Mouse (Mus musculus) inflammation-experienced regulatory T-cells (primary cell): ENCODE results near the gene Tmem200a. TPM values are rescaled to one million over a fixed set of nuclear protein-coding genes. Genes with fewer than 3 reads are reported as not detected.

ENCODE experiments used
- polyA plus RNA-seq, 2 experiments: library from polyadenylated mRNA; unstranded; fragments of 100-300 nt; shearing (Covaris generic); gene quantifications; one replicate each; pipeline ENCODE4 v1.2.1; 2017

Tmem200a gene
- polyA plus RNA-seq: under 1 TPM in 1 of 2 experiments, not detected in 1; 0.17 TPM

DNA sequence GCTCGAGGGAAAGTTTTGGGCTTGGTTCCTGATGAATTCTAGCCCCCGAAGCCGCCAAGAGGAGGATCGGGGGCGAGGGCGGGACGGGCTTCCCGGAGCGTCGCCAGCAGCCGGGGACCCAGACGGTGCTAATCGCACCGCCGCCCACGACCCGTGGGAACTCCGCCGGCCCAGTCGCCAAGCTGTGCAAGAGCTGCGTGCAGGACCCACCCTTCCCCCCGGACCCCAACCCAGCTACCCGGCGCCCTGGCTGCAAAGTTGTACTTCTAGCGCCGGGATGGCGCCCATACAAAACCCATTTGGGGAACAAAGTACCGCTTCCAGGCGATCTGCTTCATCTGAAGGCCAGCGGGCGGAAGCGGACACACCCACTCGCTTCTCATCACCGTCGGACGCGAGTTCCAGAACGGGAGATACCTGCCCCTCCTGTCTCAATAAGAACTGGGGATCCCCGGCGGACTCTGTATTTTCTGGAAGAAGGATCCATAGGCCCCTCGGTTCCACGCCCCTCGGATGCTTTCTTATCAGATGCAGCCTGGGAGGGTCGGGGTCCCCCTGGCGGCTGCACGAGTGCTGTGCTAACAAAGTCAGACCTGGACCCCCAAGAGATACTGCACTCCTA, at the start of gene Tmem200a:
Tmem200a (minus strand) TSS at position 532 of the 622 bp plus-strand sequence.

DNA sequence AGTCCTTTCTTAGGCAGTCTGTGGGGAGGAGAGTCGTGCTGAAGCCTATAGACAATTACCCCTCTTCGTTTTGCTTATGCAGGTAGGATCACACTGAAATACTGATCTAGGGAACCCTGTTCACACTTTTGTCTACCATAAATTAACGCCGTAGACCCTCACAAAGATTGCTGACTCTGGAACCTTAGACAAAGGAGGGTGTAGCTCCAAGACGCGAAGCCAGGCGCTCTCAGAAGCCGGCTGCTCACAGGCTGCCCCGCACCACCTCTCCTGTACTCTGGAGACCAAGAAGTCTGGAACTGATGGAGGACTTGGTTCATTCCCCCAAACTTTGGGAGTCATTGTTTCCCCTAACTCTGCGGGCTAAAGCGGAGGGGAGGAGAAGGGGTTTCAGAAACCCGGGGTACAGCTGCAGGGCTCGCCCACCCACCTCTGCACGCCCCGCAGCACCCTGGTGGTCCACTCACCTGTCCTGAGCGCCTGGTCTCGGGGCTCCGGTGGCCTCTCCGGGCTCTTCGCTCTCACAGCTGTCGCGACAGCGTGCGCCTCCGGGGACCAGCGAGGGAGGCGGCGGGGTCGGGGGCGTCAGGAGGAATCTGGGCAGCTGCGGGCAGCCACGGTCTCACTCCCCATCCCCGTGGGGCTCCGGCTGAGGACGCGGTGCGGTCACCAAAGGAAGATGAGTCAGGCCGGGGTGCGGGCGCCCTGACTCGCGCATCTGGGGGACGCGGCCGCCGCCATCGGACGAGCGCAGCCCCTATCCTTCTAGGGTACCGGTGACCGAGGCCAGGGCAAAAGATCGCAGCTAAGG, 976 bp downstream of the Tmem200a start, which contains the start of gene Gm9767:
Gm9767 (plus strand) TSS at position 585 of the 811 bp plus-strand sequence.

Other genes with a start within 250 kb of the Tmem200a start
- gene Gm9767, start 797 bp downstream of the Tmem200a start, polyA plus RNA-seq: 1 to 10 TPM in 1 of 2 experiments, not detected in 1; 1.5 TPM
- 1 to 10 TPM; 1.4 to 7.6 TPM for gene Samd3, start 150.7 kb upstream of the Tmem200a start, polyA plus RNA-seq